Mouse (Mus musculus): Measurements from ENCODE around the gene Cgas.

Cgas gene

GRCm38 (mm10) chr9:78463337-78463736 is 20.3 kb upstream of the Cgas start:
- no peak for DNase-seq (ENCODE audit: low spot score in 2 of 2)

GRCm38 (mm10) chr9:78457026-78457425 is 14.0 kb upstream of the Cgas start:
- no peak for DNase-seq (ENCODE audit: low spot score in 2 of 2)

GRCm38 (mm10) chr9:78451382-78451781 is 8.3 kb upstream of the Cgas start:
- DNase-seq (ENCODE audit: low spot score in 2 of 2) = no peak

- DNase-seq (ENCODE audit: low spot score in 2 of 2) = no peak
Observed at GRCm38 (mm10) chr9:78450404-78450803, 7.4 kb upstream of the Cgas start.

- peak; percentile 73 to 85 for DNase-seq (ENCODE audit: low spot score in 2 of 2)
Observed at GRCm38 (mm10) chr9:78447973-78448873, 5.2 kb upstream of the Cgas start, which contains the start of the genes Mto1 and Gm17324. TSS of gene Mto1 (plus strand) at chr9:78448208. TSS of gene Gm17324 (minus strand) at chr9:78448786.

GRCm38 (mm10) chr9:78447606-78447972 is 4.6 kb upstream of the Cgas start:
- no peak for DNase-seq (ENCODE audit: low spot score in 2 of 2)

- no peak for DNase-seq (ENCODE audit: low spot score in 2 of 2)
Observed at GRCm38 (mm10) chr9:78442237-78442578, 829 bp downstream of the Cgas start.

- DNase-seq (ENCODE audit: low spot score in 2 of 2) = no peak
Observed at GRCm38 (mm10) chr9:78439426-78439825, 3.6 kb downstream of the Cgas start.

- DNase-seq (ENCODE audit: low spot score in 2 of 2) = no peak
Observed at GRCm38 (mm10) chr9:78432471-78432870, 10.6 kb downstream of the Cgas start.

GRCm38 (mm10) chr9:78430486-78430885 is 12.6 kb downstream of the Cgas start:
- no peak for DNase-seq (ENCODE audit: low spot score in 2 of 2)

GRCm38 (mm10) chr9:78429551-78429950 is 13.5 kb downstream of the Cgas start:
- no peak for DNase-seq (ENCODE audit: low spot score in 2 of 2)

- no peak for DNase-seq (ENCODE audit: low spot score in 2 of 2)
Observed at GRCm38 (mm10) chr9:78428870-78429432, 14.1 kb downstream of the Cgas start.

GRCm38 (mm10) chr9:78428185-78428584 is 14.9 kb downstream of the Cgas start:
- DNase-seq (ENCODE audit: low spot score in 2 of 2) = no peak

GRCm38 (mm10) chr9:78427362-78427781 is 15.7 kb downstream of the Cgas start:
- DNase-seq (ENCODE audit: low spot score in 2 of 2) = no peak

GRCm38 (mm10) chr9:78401596-78401995 is 41.4 kb downstream of the Cgas start:
- DNase-seq (ENCODE audit: low spot score in 2 of 2) = no peak

- DNase-seq (ENCODE audit: low spot score in 2 of 2) = no peak
Observed at GRCm38 (mm10) chr9:78400570-78400969, 42.5 kb downstream of the Cgas start.

GRCm38 (mm10) chr9:78396517-78396916 is 46.5 kb downstream of the Cgas start:
- DNase-seq (ENCODE audit: low spot score in 2 of 2) = no peak

- peak; percentile 11 to 21 for DNase-seq (ENCODE audit: low spot score in 2 of 2)
Observed at GRCm38 (mm10) chr9:78395630-78396351, 47.2 kb downstream of the Cgas start, which contains the start of gene Ddx43. TSS of gene Ddx43 (plus strand) at chr9:78395777.

GRCm38 (mm10) chr9:78395244-78395629 is 47.8 kb downstream of the Cgas start:
- DNase-seq (ENCODE audit: low spot score in 2 of 2) = no peak

GRCm38 (mm10) chr9:78394602-78395001 is 48.4 kb downstream of the Cgas start:
- DNase-seq (ENCODE audit: low spot score in 2 of 2) = no peak

GRCm38 (mm10) chr9:78393741-78394140 is 49.3 kb downstream of the Cgas start:
- DNase-seq (ENCODE audit: low spot score in 2 of 2) = no peak

GRCm38 (mm10) chr9:78389981-78390380 is 53.1 kb downstream of the Cgas start:
- no peak for DNase-seq (ENCODE audit: low spot score in 2 of 2)
